Mouse (Mus musculus): ENCODE data around the gene Htr5b. TPM values are rescaled to one million over a fixed set of nuclear protein-coding genes. Genes with fewer than 3 reads are reported as not detected.

Gene Htr5b
- not detected for polyA plus RNA-seq (2017; shearing (Covaris generic))

GRCm38 (mm10) chr1:121528399-121528720, at the start of gene Htr5b:
TSS of gene Htr5b (minus strand) at chr1:121528465.

GRCm38 (mm10) chr1:121567521-121568489, 39.5 kb upstream of the Htr5b start, which contains the start of gene Ddx18:
TSS of gene Ddx18 (minus strand) at chr1:121567989.

Other genes with a start within 250 kb of the Htr5b start
- gene Insig2, start 195.9 kb downstream of the Htr5b start, polyA plus RNA-seq (2017; shearing (Covaris generic)) = 10 to 100 TPM; 36.0 to 44.6 TPM
- gene Ccdc93, start 97.4 kb downstream of the Htr5b start, polyA plus RNA-seq (2017; shearing (Covaris generic)) = 10 to 100 TPM; 22.0 to 25.6 TPM
- 10 to 100 TPM; 79.4 to 89.5 TPM for gene Ddx18, start 39.5 kb upstream of the Htr5b start, polyA plus RNA-seq (2017; shearing (Covaris generic))

Measured in inflammation-experienced regulatory T-cells (primary cell).